Mouse (Mus musculus) lung, adult 2 months (tissue): Measurements from ENCODE around the gene Usp25.

Source experiments
- CTCF ChIP-seq: fragments of 200-500 bp; IDR thresholded peaks from 2 replicates; pipeline ENCODE4 v1.5.1; 2011; ENCODE audit warnings: mild to moderate bottlenecking, low read length, control low read depth; ENCODE audit not compliant: insufficient read depth
- POLR2A ChIP-seq: fragments of 200-500 bp; IDR thresholded peaks from 2 replicates; pipeline ENCODE4 v1.6.1; 2011; ENCODE audit warnings: low read depth, mild to moderate bottlenecking, control low read depth, low read length, borderline replicate concordance; ENCODE audit errors: extremely low read depth

GRCm38 (mm10) chr16:77125908-77126307 is 112.4 kb downstream of the Usp25 start:
- TF ChIP-seq POLR2A: no peak
- TF ChIP-seq CTCF: no peak
